Mouse (Mus musculus) CH12.LX (cell line): ENCODE measurements around the gene Zfp692. TPM values are rescaled to one million over a fixed set of nuclear protein-coding genes. Genes with fewer than 3 reads are reported as not detected.

Source experiments
- DNase-seq: peaks from one replicate; pipeline ENCODE4 v3.0.0-alpha.2; 2013; ENCODE audit errors: extremely low read depth
- H3K27ac ChIP-seq: 2 replicates; pipeline ENCODE4 v1.5.1; 2012; ENCODE audit warnings: low read depth, mild to moderate bottlenecking, control low read depth, moderate library complexity; ENCODE audit not compliant: insufficient read depth
- H3K27me3 ChIP-seq: replicated peaks from 2 replicates; pipeline ENCODE3; 2012; ENCODE audit warnings: inconsistent platforms
- H3K36me3 ChIP-seq, 2 experiments: replicated peaks in 1 of 2; 2 replicates each; pipeline versions ENCODE3 to v1.6.1; 2012; ENCODE audit warnings: inconsistent platforms in 1 of 2, low read length in 1 of 2, mild to moderate bottlenecking in 1 of 2, mixed read lengths in 1 of 2, moderate library complexity in 1 of 2; ENCODE audit not compliant: control insufficient read depth in 1 of 2, insufficient read depth in 1 of 2
- H3K4me1 ChIP-seq, 2 experiments: 2 replicates each; pipeline ENCODE4 v1.6.1; 2012; ENCODE audit warnings: inconsistent platforms in 1 of 2, moderate library complexity in 1 of 2; ENCODE audit not compliant: insufficient read depth in 2 of 2, control insufficient read depth in 1 of 2
- H3K4me2 ChIP-seq: 2 replicates; pipeline ENCODE4 v1.6.1; 2012; ENCODE audit warnings: low read depth, mild to moderate bottlenecking, control low read depth; ENCODE audit not compliant: poor library complexity, insufficient read depth, severe bottlenecking
- H3K4me3 ChIP-seq, 3 experiments: fragments of 150-350 bp in 1 of 3; sonication (generic) in 1 of 3; replicated peaks in 1 of 3; 2 replicates each; pipeline versions ENCODE3 to v1.5.1; 2011 to 2012; ENCODE audit warnings: low read depth in 2 of 3, low read length in 2 of 3, mild to moderate bottlenecking in 2 of 3, moderate library complexity in 2 of 3, control low read depth in 1 of 3, improper control_type of control experiment in 1 of 3, inconsistent platforms in 1 of 3, mixed read lengths in 1 of 3; ENCODE audit not compliant: poor library complexity in 1 of 3
- H3K79me2 ChIP-seq: replicated peaks from 2 replicates; pipeline ENCODE4 v1.6.1; 2012; ENCODE audit warnings: mild to moderate bottlenecking, moderate library complexity; ENCODE audit not compliant: control insufficient read depth, poor library complexity, insufficient read depth, severe bottlenecking; ENCODE audit errors: extremely low read depth
- H3K9ac ChIP-seq: 2 replicates; pipeline ENCODE4 v1.6.1; 2012; ENCODE audit warnings: low read depth, mild to moderate bottlenecking, control low read depth, moderate library complexity; ENCODE audit not compliant: insufficient read depth
- H3K9me3 ChIP-seq: replicated peaks from 2 replicates; pipeline ENCODE3; 2012; ENCODE audit warnings: low read length, inconsistent platforms, mixed read lengths
- CHD2 ChIP-seq: IDR thresholded peaks from 2 replicates; pipeline ENCODE4 v1.6.1; 2011; ENCODE audit warnings: low read length, improper control_type of control experiment
- CTCF ChIP-seq, 2 experiments: IDR thresholded peaks in 1 of 2; conservative IDR thresholded peaks in 1 of 2; 2 replicates each; pipeline ENCODE4 v1.5.1; 2011 to 2012; ENCODE audit warnings: low read depth in 2 of 2, low read length in 2 of 2, improper control_type of control experiment in 1 of 2, inconsistent platforms in 1 of 2, mild to moderate bottlenecking in 1 of 2, moderate library complexity in 1 of 2
- E2F4 ChIP-seq: IDR thresholded peaks from 2 replicates; pipeline ENCODE4 v1.6.1; 2011; ENCODE audit warnings: low read depth, low read length, improper control_type of control experiment; ENCODE audit not compliant: insufficient replicate concordance
- ELF1 ChIP-seq: IDR thresholded peaks from 2 replicates; pipeline ENCODE4 v1.6.1; 2014; ENCODE audit warnings: low read depth, mild to moderate bottlenecking, inconsistent platforms, low read length, improper control_type of control experiment
- EP300 ChIP-seq: IDR thresholded peaks from 2 replicates; pipeline ENCODE4 v1.6.1; 2011; ENCODE audit warnings: low read length, improper control_type of control experiment
- ETS1 ChIP-seq: conservative IDR thresholded peaks from 2 replicates; pipeline ENCODE4 v1.6.1; 2012; ENCODE audit warnings: low read depth, mild to moderate bottlenecking, inconsistent platforms, low read length, improper control_type of control experiment, moderate library complexity
- GABPA ChIP-seq: IDR thresholded peaks from 2 replicates; pipeline ENCODE4 v1.6.1; 2012; ENCODE audit warnings: low read depth, low read length, improper control_type of control experiment, inconsistent platforms; ENCODE audit not compliant: insufficient replicate concordance
- IRF4 ChIP-seq: IDR thresholded peaks from 2 replicates; pipeline ENCODE4 v1.6.1; 2014; ENCODE audit warnings: low read depth, mild to moderate bottlenecking, inconsistent platforms, low read length, improper control_type of control experiment
- JUND ChIP-seq: conservative IDR thresholded peaks from 2 replicates; pipeline ENCODE4 v1.6.1; 2011; ENCODE audit warnings: low read depth, low read length, improper control_type of control experiment
- MAX ChIP-seq: IDR thresholded peaks from 2 replicates; pipeline ENCODE4 v1.6.1; 2011; ENCODE audit warnings: low read length, improper control_type of control experiment
- POLR2AphosphoS2 ChIP-seq: IDR thresholded peaks from 2 replicates; pipeline ENCODE4 v1.6.1; 2011; ENCODE audit warnings: low read depth, low read length, improper control_type of control experiment
- RCOR1 ChIP-seq: conservative IDR thresholded peaks from 2 replicates; pipeline ENCODE4 v1.6.1; 2012; ENCODE audit warnings: low read depth, mild to moderate bottlenecking, inconsistent platforms, low read length, improper control_type of control experiment
- TCF12 ChIP-seq: IDR thresholded peaks from 2 replicates; pipeline ENCODE4 v1.6.1; 2014; ENCODE audit warnings: low read depth, mild to moderate bottlenecking, inconsistent platforms, low read length, improper control_type of control experiment
- USF1 ChIP-seq: IDR thresholded peaks from 2 replicates; pipeline ENCODE4 v1.6.1; 2014; ENCODE audit warnings: low read depth, mild to moderate bottlenecking, inconsistent platforms, low read length, improper control_type of control experiment
- USF2 ChIP-seq: conservative IDR thresholded peaks from 2 replicates; pipeline ENCODE4 v1.6.1; 2011; ENCODE audit warnings: low read depth, low read length, improper control_type of control experiment
- ZC3H11A ChIP-seq: IDR thresholded peaks from 2 replicates; pipeline ENCODE4 v1.6.1; 2012; ENCODE audit warnings: low read depth, mild to moderate bottlenecking, inconsistent platforms, low read length, improper control_type of control experiment
- ZNF384 ChIP-seq: IDR thresholded peaks from 2 replicates; pipeline ENCODE4 v1.6.1; 2012; ENCODE audit warnings: low read depth, low read length, improper control_type of control experiment, inconsistent platforms
- dilution Hi-C: fragments of 300-500 bp; cut with MboI; formaldehyde crosslinking; loops from 2 replicates; pipeline ENCODE4 v1.14.3; 2020; ENCODE audit warnings: low sequenced_read_pairs; ENCODE audit not compliant: extremely low pct_unique_long_range_greater_than_20kb, extremely low pct_ligation_motif_present
- in situ Hi-C: fragments of 300-500 bp; cut with MboI; formaldehyde crosslinking; loops from 3 replicates; pipeline ENCODE4 v1.14.3; 2019; ENCODE audit warnings: low sequenced_read_pairs, low pct_ligation_motif_present, low pct_unique_long_range_greater_than_20kb, mixed read lengths
- polyA plus RNA-seq: library from polyadenylated mRNA; unstranded; fragments of >175 nt; gene quantifications from 2 replicates; pipeline ENCODE4 v1.2.1, GENCODE M21; 2012; ENCODE audit warnings: low read depth; ENCODE audit not compliant: insufficient read length
- total RNA-seq, 2 experiments: library from RNA; depleted of rRNA; stranded (reverse); fragments of 300-350 nt in 1 of 2; fragments of >200 nt in 1 of 2; gene quantifications; 2 replicates each; pipeline ENCODE4 v1.2.3; 2012 to 2014

The Zfp692 gene
- total and polyA plus RNA-seq, 3 experiments: 13.1 to 18.7 (median 17.7) TPM

DNA sequence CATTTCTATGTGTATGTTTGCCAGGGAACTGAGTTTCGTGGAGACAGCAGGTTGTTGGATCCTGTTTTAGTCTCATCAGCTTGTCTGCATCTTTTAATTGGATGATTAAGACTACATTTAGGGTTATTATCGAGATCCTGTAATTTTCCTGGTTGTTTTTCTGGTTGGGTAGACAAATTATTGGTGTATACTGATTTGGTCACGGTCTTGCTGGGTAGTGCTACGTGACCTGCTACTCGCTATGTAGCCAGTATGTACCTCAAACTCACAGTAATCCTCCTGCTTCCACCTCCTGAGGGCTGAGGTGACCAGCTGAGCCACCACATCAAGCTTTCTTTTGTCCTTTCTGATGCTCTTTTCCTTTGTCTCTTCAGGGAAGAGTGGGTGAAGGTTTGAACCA is 49.1 kb upstream of the Zfp692 start:
- Histone ChIP-seq H3K9me3 (peaks cover 3% of the 10 kb centered on the region), H3K4me1 (no peaks in the 10 kb centered on the region), H3K9ac (no peak overlapping the region), H3K4me2 (no peak overlapping the region), H3K27me3 (peaks cover 72% of the 10 kb centered on the region), H3K79me2 (no peaks in the 10 kb centered on the region), H3K27ac (no peak overlapping the region)
- dilution Hi-C loops: no loop called here
- TF ChIP-seq JUND (no peak), POLR2AphosphoS2 (no peak), USF1 (no peak), USF2 (no peak), RCOR1 (no peak)
- TF ChIP-seq, all 38 proteins: peak for 0
- Histone ChIP-seq H3K4me3 (no peak overlapping the region), H3K36me3 (no peaks in the 10 kb centered on the region)
- in situ Hi-C loops: no loop called here
- DNase-seq: no peak

DNA sequence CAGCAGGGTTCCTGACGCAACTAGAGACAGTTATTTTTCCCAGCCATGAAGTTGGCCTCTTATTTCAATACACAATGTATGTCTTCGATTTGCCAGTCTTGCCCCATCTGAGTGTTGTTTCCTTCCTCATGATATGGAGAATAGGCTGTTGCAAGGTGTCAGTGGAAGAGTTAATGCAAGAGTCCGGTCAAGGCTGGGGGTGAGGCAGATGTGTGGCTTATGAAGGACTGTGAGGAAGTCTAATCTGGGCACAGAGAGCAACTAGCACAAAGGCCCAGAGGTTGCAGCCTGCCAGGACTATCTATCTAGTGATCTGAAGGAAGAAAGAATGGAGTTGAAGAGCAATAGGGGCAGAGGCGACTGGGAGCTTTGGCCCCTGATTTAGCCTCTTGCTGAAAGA is 46.7 kb upstream of the Zfp692 start:
- in situ Hi-C loops (no loop called here), dilution Hi-C loops (no loop called here)
- Histone ChIP-seq H3K79me2 (no peaks in the 10 kb centered on the region), H3K9me3 (peaks cover 3% of the 10 kb centered on the region), H3K4me3 (no peak overlapping the region), H3K4me1 (no peaks in the 10 kb centered on the region), H3K4me2 (no peak overlapping the region), H3K36me3 (no peaks in the 10 kb centered on the region), H3K9ac (no peak overlapping the region), H3K27me3 (peaks cover 76% of the 10 kb centered on the region), H3K27ac (no peak overlapping the region)
- no peak for TF ChIP-seq ELF1
- no peak for TF ChIP-seq ETS1
- TF ChIP-seq MAX: no peak
- no peak for TF ChIP-seq TCF12
- TF ChIP-seq CHD2: no peak
- TF ChIP-seq ZC3H11A: no peak
- TF ChIP-seq GABPA: no peak
- TF ChIP-seq E2F4: no peak
- no peak for TF ChIP-seq USF2
- no peak for TF ChIP-seq POLR2AphosphoS2
- no peak for TF ChIP-seq IRF4
- no peak for TF ChIP-seq CTCF (conservative IDR thresholded peaks at IDR 0.05 in 1 of 2, IDR thresholded peaks at IDR 0.05 in 1 of 2; ENCODE audit: low read depth in 2 of 2, low read length in 2 of 2)
- TF ChIP-seq EP300: no peak
- TF ChIP-seq ZNF384: no peak
- TF ChIP-seq JUND: no peak
- no peak for DNase-seq
